Mouse (Mus musculus): ENCODE measurements around the gene Nanp. TPM values are rescaled to one million over a fixed set of nuclear protein-coding genes. Genes with fewer than 3 reads are reported as not detected.

The Nanp gene
- total and polyA plus RNA-seq, 3 experiments = 0.70 to 1.5 (median 1.3) TPM

DNA sequence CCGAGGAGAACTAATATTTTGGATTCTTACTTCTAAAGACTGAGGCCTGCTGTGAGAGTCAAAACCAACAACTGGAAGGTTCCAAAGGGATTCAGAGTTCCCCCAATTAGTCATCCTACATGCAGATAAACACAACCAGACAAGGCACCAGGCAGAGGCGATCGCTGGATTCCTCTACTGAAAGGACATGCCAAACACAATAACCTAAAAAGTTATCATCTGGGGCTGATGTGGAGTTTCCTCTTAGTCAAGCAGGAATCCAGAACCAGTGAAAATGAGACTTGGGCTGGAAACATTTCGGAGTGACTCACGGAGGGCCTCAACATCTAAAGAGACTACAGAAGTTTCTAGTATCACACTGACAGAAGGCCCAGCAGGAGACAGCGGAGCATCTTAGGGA is 35.4 kb downstream of the Nanp start:
- no peak overlapping the region for H3K9ac ChIP-seq (ENCODE audit: low read depth, low read length)
- no peaks in the 10 kb centered on the region for H3K27me3 ChIP-seq (ENCODE audit: control insufficient read depth, insufficient read depth, low read length)
- no peak overlapping the region; the same call in 1 of the 2 replicates for H3K27ac ChIP-seq
- peak in 1 of 2 experiments; percentile 28 for DNase-seq
- no peaks in the 10 kb centered on the region for H3K36me3 ChIP-seq (ENCODE audit: control insufficient read depth, insufficient read depth, low read length)
- no peak overlapping the region for H3K4me3 ChIP-seq
- TF ChIP-seq EP300 (IDR thresholded peaks at IDR 0.05; ENCODE audit: insufficient read depth, low read depth, low read length) (no peak), POLR2A (IDR thresholded peaks at IDR 0.05; ENCODE audit: insufficient read depth, low read depth, low read length) (no peak), CTCF (IDR thresholded peaks at IDR 0.05) (no peak)
- WGBS = 48% methylated on average over 6 of the region's 6 CpGs
- H3K4me1 ChIP-seq (ENCODE audit: control insufficient read depth, insufficient read depth, low read length) = peaks cover 3% of the 10 kb centered on the region
- H3K79me2 ChIP-seq (replicated peaks; ENCODE audit: control insufficient read depth, insufficient read depth, low read length) = no peaks in the 10 kb centered on the region
- intact Hi-C loops (cut with DNase I) = loop anchor here (5.0 kb wide), 2 partner anchors 156 to 396 kb away; partner anchors contain the start of gene Apmap

DNA sequence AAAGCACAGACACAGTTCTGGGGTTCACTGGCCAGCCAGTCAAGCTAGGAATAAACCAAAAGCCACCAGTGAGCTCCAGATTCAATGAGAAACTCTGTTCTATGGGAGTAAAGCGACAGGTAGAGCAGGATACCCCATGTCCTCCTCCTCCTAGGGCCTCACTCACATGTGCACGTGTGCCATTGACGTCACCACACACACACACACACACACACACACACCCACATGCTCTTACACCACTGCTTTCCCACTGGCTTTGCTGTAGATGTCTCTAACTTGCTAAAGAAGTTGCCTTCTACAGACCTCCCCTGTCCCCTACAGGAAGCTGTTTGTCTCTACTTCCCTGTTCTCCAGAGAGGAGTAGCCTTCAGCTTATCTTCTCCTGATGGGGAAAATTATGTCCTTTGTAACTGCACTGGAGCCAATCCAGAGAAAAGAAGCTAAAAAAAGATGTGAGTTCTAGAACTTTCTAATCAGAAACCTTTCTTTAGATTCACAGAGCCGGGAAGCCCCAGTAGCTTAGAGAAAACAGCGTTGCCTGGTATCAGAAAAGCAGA is 37.5 kb downstream of the Nanp start:
- Histone ChIP-seq H3K9ac (ENCODE audit: low read depth, low read length) (no peak overlapping the region), H3K36me3 (ENCODE audit: control insufficient read depth, insufficient read depth, low read length) (no peaks in the 10 kb centered on the region), H3K4me1 (ENCODE audit: control insufficient read depth, insufficient read depth, low read length) (peaks cover 1% of the 10 kb centered on the region), H3K27me3 (ENCODE audit: control insufficient read depth, insufficient read depth, low read length) (no peaks in the 10 kb centered on the region), H3K79me2 (replicated peaks; ENCODE audit: control insufficient read depth, insufficient read depth, low read length) (no peaks in the 10 kb centered on the region), H3K27ac (no peak overlapping the region), H3K4me3 (no peak overlapping the region)
- no peak for TF ChIP-seq CTCF (IDR thresholded peaks at IDR 0.05)
- no peak for TF ChIP-seq EP300 (IDR thresholded peaks at IDR 0.05; ENCODE audit: insufficient read depth, low read depth, low read length)
- TF ChIP-seq POLR2A (IDR thresholded peaks at IDR 0.05; ENCODE audit: insufficient read depth, low read depth, low read length) = no peak
- no peak for DNase-seq
- WGBS = 40% methylated on average over 5 of the region's 5 CpGs
- intact Hi-C loops (cut with DNase I) = loop anchor here (2.0 to 5.0 kb wide), 4 partner anchors 154 to 394 kb away; partner anchors contain the start of gene Apmap

DNA sequence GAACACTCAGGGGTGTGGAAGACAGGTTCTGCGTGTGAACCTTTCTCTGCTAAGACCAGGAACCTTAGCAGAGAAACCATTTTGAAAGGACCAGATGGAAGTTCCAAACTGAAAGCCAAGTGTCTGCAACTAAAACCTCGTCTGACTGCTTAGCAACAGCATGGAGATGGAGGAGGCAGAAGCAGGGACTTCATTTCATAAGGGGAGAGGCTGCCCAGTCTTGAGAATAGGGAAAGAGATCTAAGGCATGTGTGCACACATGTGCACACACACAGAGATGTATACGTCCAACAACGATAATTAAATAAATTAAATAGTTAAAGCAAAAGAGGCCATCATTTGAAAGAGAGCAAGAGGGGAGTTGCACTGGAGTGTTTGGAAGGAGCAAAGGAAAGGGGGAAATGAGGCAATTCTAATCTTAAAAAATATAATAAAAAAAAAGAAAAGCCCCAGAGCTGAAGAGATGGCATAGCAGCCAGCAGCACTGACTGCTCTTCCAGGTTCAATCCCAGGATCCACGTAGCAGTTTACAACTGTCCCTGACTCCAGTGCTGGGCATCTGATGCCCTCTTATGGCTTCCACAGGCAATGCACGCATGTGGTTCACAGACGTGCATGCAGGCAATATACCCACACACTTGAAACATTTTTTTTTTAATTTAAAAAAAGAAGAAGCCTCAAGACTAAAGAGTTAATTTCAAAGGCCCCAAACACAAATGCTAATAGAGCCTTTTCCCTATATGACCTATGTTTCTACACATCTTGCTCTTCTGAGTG is 38.6 kb downstream of the Nanp start:
- Histone ChIP-seq H3K27me3 (ENCODE audit: control insufficient read depth, insufficient read depth, low read length) (no peaks in the 10 kb centered on the region), H3K9ac (ENCODE audit: low read depth, low read length) (no peak overlapping the region), H3K4me3 (no peak overlapping the region), H3K27ac (no peak overlapping the region), H3K36me3 (ENCODE audit: control insufficient read depth, insufficient read depth, low read length) (no peaks in the 10 kb centered on the region), H3K79me2 (replicated peaks; ENCODE audit: control insufficient read depth, insufficient read depth, low read length) (no peaks in the 10 kb centered on the region), H3K4me1 (ENCODE audit: control insufficient read depth, insufficient read depth, low read length) (peaks cover 1% of the 10 kb centered on the region)
- WGBS = 53% methylated on average over 7 of the region's 7 CpGs
- DNase-seq = peak; percentile 42 to 56
- intact Hi-C loops (cut with DNase I) = loop anchor here (2.0 to 5.0 kb wide), 4 partner anchors 153 to 393 kb away; partner anchors contain the start of gene Apmap
- peak; percentile 83 for TF ChIP-seq CTCF (IDR thresholded peaks at IDR 0.05)
- TF ChIP-seq EP300 (IDR thresholded peaks at IDR 0.05; ENCODE audit: insufficient read depth, low read depth, low read length) = 0 out of 2 replicates have a peak, but pooled peaks have one; percentile 63
- TF ChIP-seq POLR2A (IDR thresholded peaks at IDR 0.05; ENCODE audit: insufficient read depth, low read depth, low read length) = no peak

DNA sequence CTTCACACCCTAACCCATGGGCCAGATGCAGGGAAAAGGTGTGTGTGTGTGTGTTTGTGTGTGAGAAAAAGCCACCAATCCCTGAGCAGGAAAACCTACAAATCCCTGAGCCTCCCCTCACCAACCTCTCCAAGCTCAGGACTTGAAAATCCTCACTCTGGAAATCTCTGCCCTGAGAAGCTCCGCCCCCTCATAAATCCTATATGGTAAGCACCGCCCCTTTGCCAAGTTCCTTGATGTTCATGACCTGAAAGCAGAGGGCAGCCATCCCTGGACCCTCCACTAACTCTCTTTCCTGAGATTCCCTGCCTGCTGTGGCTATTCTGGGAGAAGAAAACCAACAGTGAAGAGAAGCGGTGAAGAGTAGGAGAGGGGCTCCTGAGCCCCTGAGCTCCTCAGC is 40.2 kb downstream of the Nanp start:
- 70% methylated on average over 3 of the region's 3 CpGs for WGBS
- no peak for DNase-seq
- H3K27me3 ChIP-seq (ENCODE audit: control insufficient read depth, insufficient read depth, low read length) = no peaks in the 10 kb centered on the region
- no peak overlapping the region for H3K27ac ChIP-seq
- TF ChIP-seq POLR2A (IDR thresholded peaks at IDR 0.05; ENCODE audit: insufficient read depth, low read depth, low read length) (no peak), CTCF (IDR thresholded peaks at IDR 0.05) (no peak), EP300 (IDR thresholded peaks at IDR 0.05; ENCODE audit: insufficient read depth, low read depth, low read length) (no peak)
- no peaks in the 10 kb centered on the region for H3K79me2 ChIP-seq (replicated peaks; ENCODE audit: control insufficient read depth, insufficient read depth, low read length)
- no peak overlapping the region for H3K4me3 ChIP-seq
- intact Hi-C loops (cut with DNase I) = no loop called here
- no peaks in the 10 kb centered on the region for H3K36me3 ChIP-seq (ENCODE audit: control insufficient read depth, insufficient read depth, low read length)
- no peaks in the 10 kb centered on the region; the same call in 1 of the 2 replicates for H3K4me1 ChIP-seq (ENCODE audit: control insufficient read depth, insufficient read depth, low read length)
- no peak overlapping the region for H3K9ac ChIP-seq (ENCODE audit: low read depth, low read length)

DNA sequence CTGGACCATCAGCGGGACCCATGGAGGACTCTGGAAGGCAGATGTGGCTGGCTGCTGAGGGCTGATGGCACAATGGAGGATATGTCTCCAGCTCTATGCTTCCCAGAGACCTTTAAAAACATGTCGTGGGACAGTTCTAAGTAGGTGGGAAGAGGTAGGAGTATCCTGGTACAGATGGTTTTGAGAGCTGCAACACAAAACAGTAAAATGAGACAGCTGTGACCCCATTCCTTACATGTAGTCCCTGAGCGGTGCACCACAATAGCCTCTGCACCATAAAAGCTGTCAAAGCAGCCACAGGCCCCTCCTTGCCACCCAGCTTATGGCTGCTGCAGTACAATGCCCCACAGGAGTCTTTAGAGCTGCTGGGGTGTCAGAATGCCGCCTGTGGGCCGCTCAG is 41.6 kb downstream of the Nanp start:
- H3K27ac ChIP-seq = no peak overlapping the region
- DNase-seq = no peak
- no peaks in the 10 kb centered on the region for H3K27me3 ChIP-seq (ENCODE audit: control insufficient read depth, insufficient read depth, low read length)
- no peaks in the 10 kb centered on the region for H3K36me3 ChIP-seq (ENCODE audit: control insufficient read depth, insufficient read depth, low read length)
- no peaks in the 10 kb centered on the region; the same call in 1 of the 2 replicates for H3K4me1 ChIP-seq (ENCODE audit: control insufficient read depth, insufficient read depth, low read length)
- 83% methylated on average over 5 of the region's 5 CpGs for WGBS
- TF ChIP-seq CTCF (IDR thresholded peaks at IDR 0.05) (no peak), POLR2A (IDR thresholded peaks at IDR 0.05; ENCODE audit: insufficient read depth, low read depth, low read length) (no peak), EP300 (IDR thresholded peaks at IDR 0.05; ENCODE audit: insufficient read depth, low read depth, low read length) (no peak)
- intact Hi-C loops (cut with DNase I) = no loop called here
- H3K9ac ChIP-seq (ENCODE audit: low read depth, low read length) = no peak overlapping the region
- H3K4me3 ChIP-seq = no peak overlapping the region
- H3K79me2 ChIP-seq (replicated peaks; ENCODE audit: control insufficient read depth, insufficient read depth, low read length) = no peaks in the 10 kb centered on the region

DNA sequence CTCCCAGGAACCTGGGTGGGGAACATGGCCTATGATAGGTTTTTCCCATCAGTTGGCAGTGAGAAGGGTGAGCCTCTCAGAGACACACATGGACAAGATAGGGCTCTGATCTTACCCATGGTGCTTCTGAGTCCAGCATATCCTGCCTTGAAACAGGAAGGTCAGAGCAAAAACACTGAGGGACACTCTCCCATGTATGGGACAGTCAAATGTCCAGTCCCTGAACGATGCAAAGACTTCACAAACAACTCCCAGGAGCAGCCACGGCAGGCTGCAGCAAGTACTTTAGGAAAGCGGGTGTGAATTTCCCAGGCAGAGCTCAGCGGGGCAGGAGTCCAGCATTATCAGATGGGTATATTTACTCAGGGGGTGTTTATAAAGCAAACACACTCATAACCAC is 43.9 kb downstream of the Nanp start:
- Histone ChIP-seq H3K4me3 (no peak overlapping the region), H3K9ac (ENCODE audit: low read depth, low read length) (no peak overlapping the region), H3K4me1 (ENCODE audit: control insufficient read depth, insufficient read depth, low read length) (no peaks in the 10 kb centered on the region), H3K79me2 (replicated peaks; ENCODE audit: control insufficient read depth, insufficient read depth, low read length) (no peaks in the 10 kb centered on the region), H3K36me3 (ENCODE audit: control insufficient read depth, insufficient read depth, low read length) (no peaks in the 10 kb centered on the region), H3K27ac (no peak overlapping the region), H3K27me3 (ENCODE audit: control insufficient read depth, insufficient read depth, low read length) (no peaks in the 10 kb centered on the region)
- 65% methylated on average over 4 of the region's 4 CpGs for WGBS
- no peak for DNase-seq
- TF ChIP-seq CTCF (IDR thresholded peaks at IDR 0.05) (no peak), EP300 (IDR thresholded peaks at IDR 0.05; ENCODE audit: insufficient read depth, low read depth, low read length) (no peak), POLR2A (IDR thresholded peaks at IDR 0.05; ENCODE audit: insufficient read depth, low read depth, low read length) (no peak)
- intact Hi-C loops (cut with DNase I) = no loop called here
